Mouse (Mus musculus) forebrain, embryonic 14.5 days (tissue): Measurements from ENCODE around the gene Apof. TPM values are rescaled to one million over a fixed set of nuclear protein-coding genes. Genes with fewer than 3 reads are reported as not detected.

Experiments used
- ATAC-seq: fragments of 200-750 bp; cut with Nextera tagmentation; 2 replicates; pipeline ENCODE4 v1.8.0; 2017; ENCODE audit warnings: mild to moderate bottlenecking, moderate library complexity
- DNase-seq: peaks from one replicate; pipeline ENCODE4 v3.0.0-alpha.2; 2015; ENCODE audit warnings: low spot score
- H3K27ac ChIP-seq: fragments of 300-500 bp; sonication (generic); 2 replicates; pipeline ENCODE4 v1.5.1; 2014; ENCODE audit warnings: low read depth, mild to moderate bottlenecking, control low read depth, low read length, moderate library complexity
- H3K27me3 ChIP-seq: fragments of 300-500 bp; sonication (generic); replicated peaks from 2 replicates; pipeline ENCODE4 v1.6.1; 2014; ENCODE audit warnings: low read length, control low read depth, mixed read lengths; ENCODE audit not compliant: control insufficient read depth, insufficient read depth
- H3K36me3 ChIP-seq: fragments of 300-500 bp; sonication (generic); 2 replicates; pipeline ENCODE4 v1.6.1; 2014; ENCODE audit warnings: low read length, control low read depth; ENCODE audit not compliant: control insufficient read depth, insufficient read depth
- H3K4me1 ChIP-seq: fragments of 300-500 bp; sonication (generic); 2 replicates; pipeline ENCODE4 v1.6.1; 2014; ENCODE audit warnings: antibody characterized with exemption, low read length, control low read depth; ENCODE audit not compliant: control insufficient read depth, insufficient read depth
- H3K4me2 ChIP-seq: fragments of 300-500 bp; sonication (generic); 2 replicates; pipeline ENCODE4 v1.6.1; 2014; ENCODE audit warnings: mild to moderate bottlenecking, control low read depth, low read length
- H3K4me3 ChIP-seq: fragments of 300-500 bp; sonication (generic); 2 replicates; pipeline ENCODE4 v1.5.1; 2014; ENCODE audit warnings: low read depth, low read length, control low read depth
- H3K9ac ChIP-seq: fragments of 300-500 bp; sonication (generic); 2 replicates; pipeline ENCODE4 v1.6.1; 2014; ENCODE audit warnings: mild to moderate bottlenecking, low read length, control low read depth, moderate library complexity
- H3K9me3 ChIP-seq: fragments of 300-500 bp; sonication (generic); replicated peaks from 2 replicates; pipeline ENCODE4 v1.6.1; 2016; ENCODE audit warnings: low read length, control low read depth, mixed read lengths; ENCODE audit not compliant: control insufficient read depth
- WGBS: fragments of 180-500 bp; shearing (Covaris S2); extraction: QIAGEN DNeasy Blood & Tissue Kit; methylation state at CpG from one replicate; pipeline ENCODE4 v1.1.7; 2014; 5-methylcytosine and 5-hydroxymethylcytosine counted together
- polyA plus RNA-seq: library from polyadenylated mRNA; unstranded; fragments of >200 nt; fragmentation: Nextera tagmentation; extraction: Ambion mirVana; gene quantifications from 2 replicates; pipeline ENCODE4 v1.2.1, GENCODE M21; 2014

Apof gene
- polyA plus RNA-seq, 1 experiment from 2014 or later = not detected

- Histone ChIP-seq H3K4me2 (peak overlapping the region; percentile 67), H3K27me3 (no peaks in the 10 kb centered on the region), H3K36me3 (no peaks in the 10 kb centered on the region), H3K27ac (peak overlapping the region; percentile 84), H3K4me1 (no peaks in the 10 kb centered on the region), H3K9ac (peak overlapping the region; percentile 76), H3K4me3 (peak overlapping the region; percentile 74), H3K9me3 (no peaks in the 10 kb centered on the region)
- WGBS = under 1% methylated on average over 14 of the region's 14 CpGs
- DNase-seq (peak; percentile 92), ATAC-seq (peak; percentile 27)
Observed at GRCm38 (mm10) chr10:128232420-128232985, 36.0 kb upstream of the Apof start.

- DNase-seq = no peak
- Histone ChIP-seq H3K27me3 (no peaks in the 10 kb centered on the region), H3K4me2 (no peak overlapping the region), H3K9ac (no peak overlapping the region), H3K36me3 (peaks cover 14% of the 10 kb centered on the region), H3K4me1 (no peaks in the 10 kb centered on the region), H3K27ac (no peak overlapping the region), H3K9me3 (no peaks in the 10 kb centered on the region), H3K4me3 (no peak overlapping the region)
- no peak for ATAC-seq
- 50% methylated on average over 4 of the region's 4 CpGs for WGBS
Observed at GRCm38 (mm10) chr10:128236321-128236720, 32.1 kb upstream of the Apof start.

GRCm38 (mm10) chr10:128237807-128238480 lies 30.5 kb upstream of the Apof start:
- no peak overlapping the region for H3K27ac ChIP-seq
- no peak overlapping the region for H3K9ac ChIP-seq
- H3K4me3 ChIP-seq = no peak overlapping the region
- ATAC-seq (no peak), DNase-seq (peak; percentile 19)
- no peaks in the 10 kb centered on the region for H3K27me3 ChIP-seq
- H3K4me2 ChIP-seq = no peak overlapping the region
- H3K4me1 ChIP-seq = no peaks in the 10 kb centered on the region
- H3K9me3 ChIP-seq = no peaks in the 10 kb centered on the region
- peaks cover 28% of the 10 kb centered on the region for H3K36me3 ChIP-seq
- WGBS = 62% methylated on average over 15 of the region's 15 CpGs

- no peaks in the 10 kb centered on the region for H3K27me3 ChIP-seq
- no peak overlapping the region for H3K9ac ChIP-seq
- 93% methylated on average over 4 of the region's 4 CpGs for WGBS
- DNase-seq (no peak), ATAC-seq (no peak)
- no peak overlapping the region for H3K4me3 ChIP-seq
- H3K36me3 ChIP-seq = peaks cover 38% of the 10 kb centered on the region
- no peaks in the 10 kb centered on the region for H3K9me3 ChIP-seq
- H3K4me1 ChIP-seq = no peaks in the 10 kb centered on the region
- no peak overlapping the region for H3K27ac ChIP-seq
- no peak overlapping the region for H3K4me2 ChIP-seq
Observed at GRCm38 (mm10) chr10:128239140-128239539, 29.3 kb upstream of the Apof start.

DNA sequence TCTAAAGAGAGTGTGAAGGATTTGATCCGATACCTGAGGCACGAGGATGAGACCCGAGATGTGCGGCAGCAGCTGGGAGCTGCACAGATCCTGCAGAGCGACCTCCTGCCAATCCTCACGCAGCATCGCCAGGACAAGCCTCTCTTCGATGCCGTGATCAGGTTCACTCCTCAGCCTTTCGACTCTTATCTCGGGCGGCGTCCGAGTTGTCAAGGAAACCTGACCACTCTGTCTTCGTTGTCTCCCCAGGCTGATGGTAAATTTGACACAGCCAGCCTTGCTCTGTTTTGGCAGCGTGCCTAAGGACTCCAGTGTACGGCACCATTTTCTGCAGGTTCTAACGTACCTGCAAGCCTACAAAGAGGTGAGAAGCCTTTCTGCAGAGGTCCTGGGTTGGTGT lies 28.3 kb upstream of the Apof start:
- Histone ChIP-seq H3K36me3 (peaks cover 48% of the 10 kb centered on the region), H3K4me2 (no peak overlapping the region), H3K9ac (no peak overlapping the region), H3K9me3 (no peaks in the 10 kb centered on the region), H3K27me3 (no peaks in the 10 kb centered on the region), H3K27ac (no peak overlapping the region), H3K4me3 (no peak overlapping the region), H3K4me1 (no peaks in the 10 kb centered on the region)
- WGBS = 95% methylated on average over 18 of the region's 18 CpGs
- DNase-seq = no peak
- ATAC-seq = no peak

GRCm38 (mm10) chr10:128243252-128243651 lies 25.2 kb upstream of the Apof start:
- ATAC-seq (no peak), DNase-seq (no peak)
- Histone ChIP-seq H3K27ac (no peak overlapping the region), H3K4me2 (no peak overlapping the region), H3K4me1 (no peaks in the 10 kb centered on the region), H3K9ac (no peak overlapping the region), H3K9me3 (no peaks in the 10 kb centered on the region), H3K27me3 (no peaks in the 10 kb centered on the region), H3K4me3 (no peak overlapping the region), H3K36me3 (peaks cover 79% of the 10 kb centered on the region)
- 97% methylated on average over 8 of the region's 8 CpGs for WGBS

DNA sequence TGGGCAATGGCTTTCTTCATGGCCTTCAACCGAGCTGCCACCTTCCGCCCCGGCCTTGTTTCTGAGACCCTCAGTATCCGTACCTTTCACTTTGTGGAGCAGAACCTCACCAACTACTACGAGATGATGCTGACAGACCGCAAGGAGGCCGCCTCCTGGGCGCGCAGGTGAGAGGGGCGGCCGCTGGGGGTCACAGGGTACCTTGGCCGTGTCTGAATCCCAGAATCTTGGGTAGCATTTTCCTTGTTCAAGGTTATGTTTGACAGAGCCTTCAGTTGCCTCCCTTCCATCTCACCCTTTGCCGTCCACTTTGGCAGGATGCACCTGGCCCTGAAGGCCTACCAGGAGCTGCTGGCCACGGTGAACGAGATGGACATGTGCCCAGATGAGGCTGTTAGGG lies 24.4 kb upstream of the Apof start:
- WGBS = 94% methylated on average over 15 of the region's 15 CpGs
- H3K36me3 ChIP-seq = peaks cover 88% of the 10 kb centered on the region

GRCm38 (mm10) chr10:128247020-128247732 lies 21.3 kb upstream of the Apof start:
- H3K27me3 ChIP-seq = no peaks in the 10 kb centered on the region
- no peak overlapping the region for H3K27ac ChIP-seq
- H3K36me3 ChIP-seq = peaks cover 95% of the 10 kb centered on the region

More for the DNA sequence above, 24.4 kb upstream of the Apof start:
- no peaks in the 10 kb centered on the region for H3K4me1 ChIP-seq
- H3K4me3 ChIP-seq = no peak overlapping the region
- no peak overlapping the region for H3K9ac ChIP-seq
- ATAC-seq (no peak), DNase-seq (no peak)
- no peaks in the 10 kb centered on the region for H3K27me3 ChIP-seq
- no peaks in the 10 kb centered on the region for H3K9me3 ChIP-seq
- H3K27ac ChIP-seq = no peak overlapping the region
- H3K4me2 ChIP-seq = no peak overlapping the region

GRCm38 (mm10) chr10:128250565-128250964 lies 17.9 kb upstream of the Apof start:
- 96% methylated on average over 13 of the region's 13 CpGs for WGBS
- peaks cover 73% of the 10 kb centered on the region for H3K36me3 ChIP-seq
- no peak for ATAC-seq

More at GRCm38 (mm10) chr10:128247020-128247732, 21.3 kb upstream of the Apof start:
- ATAC-seq = no peak
- H3K4me1 ChIP-seq = no peaks in the 10 kb centered on the region
- no peak overlapping the region for H3K4me2 ChIP-seq
- no peak for DNase-seq
- H3K4me3 ChIP-seq = no peak overlapping the region
- WGBS = 89% methylated on average over 17 of the region's 17 CpGs
- H3K9me3 ChIP-seq = no peaks in the 10 kb centered on the region
- no peak overlapping the region for H3K9ac ChIP-seq

More at GRCm38 (mm10) chr10:128250565-128250964, 17.9 kb upstream of the Apof start:
- Histone ChIP-seq H3K27me3 (no peaks in the 10 kb centered on the region), H3K4me1 (no peaks in the 10 kb centered on the region), H3K4me3 (no peak overlapping the region), H3K27ac (no peak overlapping the region), H3K4me2 (no peak overlapping the region), H3K9me3 (no peaks in the 10 kb centered on the region), H3K9ac (no peak overlapping the region)
- DNase-seq = no peak
